Mouse (Mus musculus) CH12F3 (cell line): ENCODE results near the gene Ahctf1.
"Not testable (repeated sequence)": the region's sequence is repeated elsewhere in the genome, so short reads cannot be mapped to it uniquely, and the experiment has no call there.

ENCODE experiments used
- in situ Hi-C: fragments of 300-500 bp; cut with MboI; formaldehyde crosslinking; loops from 2 replicates; pipeline ENCODE4 v1.14.3; 2020; ENCODE audit warnings: low sequenced_read_pairs

Ahctf1 gene

GRCm38 (mm10) chr1:179715786-179716185, 87.7 kb downstream of the Ahctf1 start:
- in situ Hi-C loops, result no loop called here

DNA sequence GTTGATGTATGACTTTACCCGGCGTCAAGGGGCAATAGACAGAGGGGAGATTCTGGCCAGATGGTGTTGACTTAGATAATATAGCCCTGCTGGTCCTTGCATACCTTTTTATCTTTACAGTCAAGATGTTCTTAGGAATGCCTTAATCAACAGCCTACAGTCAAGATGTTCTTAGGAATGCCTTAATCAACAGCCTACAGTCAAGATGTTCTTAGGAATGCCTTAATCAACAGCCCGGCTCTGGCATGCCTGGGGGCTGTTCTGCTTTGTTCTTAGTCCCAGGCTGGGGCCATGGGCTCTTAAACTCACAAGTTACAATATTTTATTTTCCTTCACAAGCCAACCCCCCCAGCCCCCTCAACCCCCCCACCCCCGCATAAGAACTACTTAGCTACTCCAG, 88.2 kb downstream of the Ahctf1 start:
- in situ Hi-C loops, result not testable (repeated sequence)

DNA sequence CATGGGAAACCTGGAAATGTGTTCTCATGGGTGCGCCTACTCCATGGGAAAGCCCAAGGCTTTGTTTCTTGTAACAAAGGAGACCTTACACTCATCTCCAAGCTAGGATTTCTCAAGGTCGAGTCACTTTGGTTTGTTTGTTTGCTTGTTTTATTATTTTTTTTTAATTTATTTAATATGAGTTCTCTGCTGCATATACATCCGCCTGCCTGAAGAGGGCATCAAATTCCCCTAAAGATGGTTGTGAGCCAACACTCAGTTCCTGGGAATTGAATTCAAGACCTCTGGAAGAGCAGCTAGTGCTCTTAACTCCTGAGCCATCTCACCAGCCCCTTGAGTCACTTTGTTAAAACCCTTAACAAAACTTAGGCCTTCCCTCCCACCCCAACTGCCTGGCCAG, 90.1 kb downstream of the Ahctf1 start:
- in situ Hi-C loops, result no loop called here

- in situ Hi-C loops, result no loop called here
These were observed 90.8 kb downstream of the Ahctf1 start for GRCm38 (mm10) chr1:179712658-179713057.

- in situ Hi-C loops, result no loop called here
These were observed 92.7 kb downstream of the Ahctf1 start for GRCm38 (mm10) chr1:179710739-179711138.

- in situ Hi-C loops, result no loop called here
These were observed 94.1 kb downstream of the Ahctf1 start for GRCm38 (mm10) chr1:179709390-179709789.

DNA sequence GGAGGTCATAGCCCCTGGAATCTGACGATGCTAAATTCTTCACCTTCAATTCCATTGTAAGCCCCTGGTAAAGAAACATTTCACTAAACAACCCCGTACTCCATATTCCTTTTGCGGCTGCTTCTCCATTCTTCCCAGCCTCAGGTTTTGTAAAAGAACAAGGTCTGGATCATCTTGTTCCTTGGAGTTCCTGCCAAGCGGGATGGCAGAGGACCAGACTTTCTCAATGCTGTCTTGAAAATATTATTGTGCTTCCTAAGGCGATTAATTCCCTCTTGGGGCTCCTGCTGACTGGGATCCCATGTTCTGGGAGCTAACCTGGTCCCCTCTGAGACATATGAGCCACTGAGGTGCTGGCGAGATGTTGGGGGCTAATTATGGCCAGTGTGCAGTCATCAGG, 98.3 kb downstream of the Ahctf1 start:
- in situ Hi-C loops, result no loop called here

DNA sequence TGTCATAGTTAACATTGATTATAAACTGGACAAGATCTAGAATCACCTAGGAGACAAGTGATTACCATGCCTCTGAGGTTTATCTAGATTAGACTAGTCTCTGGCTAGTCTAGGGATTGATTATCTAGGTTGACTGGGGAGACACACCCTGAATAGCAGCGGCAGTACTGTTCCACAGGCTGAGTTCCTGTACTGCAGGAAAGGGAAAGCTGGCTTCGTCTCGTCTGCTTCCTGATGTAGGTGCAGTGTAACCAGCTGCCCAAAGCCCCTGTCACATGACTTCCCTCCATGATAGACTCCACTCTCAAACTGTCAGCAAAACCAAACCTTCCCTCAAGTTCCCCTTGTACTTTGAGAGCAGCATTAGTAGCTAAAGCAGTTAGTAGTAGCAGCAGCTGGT, 99.3 kb downstream of the Ahctf1 start:
- in situ Hi-C loops, result no loop called here
